Mouse (Mus musculus) embryonic facial prominence, embryonic 11.5 days (tissue): ENCODE measurements at regions not wholly inside any gene's neighbourhood (a gene's known extent, or its start where the extent isn't known, plus 50 kb on each side); places are given as distances from the start of the nearest gene placed in this dataset.

ENCODE experiments used
- ATAC-seq: fragments of 200-750 bp; cut with Nextera tagmentation; replicated peaks from 2 replicates; pipeline ENCODE4 v1.8.0; 2017; ENCODE audit warnings: low read depth; ENCODE audit not compliant: insufficient number of reproducible peaks, low FRiP score, low TSS enrichment
- DNase-seq: peaks from one replicate; pipeline ENCODE4 v3.0.0-alpha.2; 2015; ENCODE audit warnings: low spot score
- H3K27ac ChIP-seq: fragments of 300-500 bp; sonication (generic); replicated peaks from 2 replicates; pipeline ENCODE4 v1.5.1; 2014; ENCODE audit warnings: mild to moderate bottlenecking, low read depth, low read length, control low read depth
- H3K27me3 ChIP-seq: fragments of 300-500 bp; sonication (generic); 2 replicates; pipeline ENCODE4 v1.6.1; 2014; ENCODE audit warnings: mild to moderate bottlenecking, low read length, moderate library complexity, mixed read lengths; ENCODE audit not compliant: control insufficient read depth, insufficient read depth
- H3K36me3 ChIP-seq: fragments of 300-500 bp; sonication (generic); replicated peaks from 2 replicates; pipeline ENCODE4 v1.6.1; 2014; ENCODE audit warnings: low read depth, mild to moderate bottlenecking, low read length, moderate library complexity, mixed read lengths; ENCODE audit not compliant: control insufficient read depth, insufficient read depth
- H3K4me1 ChIP-seq: fragments of 300-500 bp; sonication (generic); 2 replicates; pipeline ENCODE4 v1.6.1; 2014; ENCODE audit warnings: low read length, mixed read lengths; ENCODE audit not compliant: control insufficient read depth, insufficient read depth
- H3K4me2 ChIP-seq: fragments of 300-500 bp; sonication (generic); 2 replicates; pipeline ENCODE4 v1.6.1; 2014; ENCODE audit warnings: low read depth, mild to moderate bottlenecking, control low read depth, low read length, moderate library complexity
- H3K4me3 ChIP-seq: fragments of 300-500 bp; sonication (generic); 2 replicates; pipeline ENCODE4 v1.5.1; 2014; ENCODE audit warnings: low read depth, low read length, control low read depth
- H3K9ac ChIP-seq: fragments of 300-500 bp; sonication (generic); replicated peaks from 2 replicates; pipeline ENCODE4 v1.6.1; 2014; ENCODE audit warnings: mild to moderate bottlenecking, control low read depth, low read length
- H3K9me3 ChIP-seq: fragments of 300-500 bp; sonication (generic); replicated peaks from 2 replicates; pipeline ENCODE4 v1.6.1; 2016; ENCODE audit warnings: mild to moderate bottlenecking, low read length, inconsistent platforms, mixed read lengths; ENCODE audit not compliant: control insufficient read depth
- WGBS: fragments of 180-500 bp; shearing (Covaris S2); extraction: QIAGEN DNeasy Blood & Tissue Kit; methylation state at CpG from one replicate; pipeline ENCODE4 v1.1.7; 2014; 5-methylcytosine and 5-hydroxymethylcytosine counted together

GRCm38 (mm10) chr17:54214804-54215203 lies 84.0 kb downstream of the Slc5a7 start:
- no peak overlapping the region for H3K4me2 ChIP-seq
- ATAC-seq (no peak), DNase-seq (no peak)
- no peak overlapping the region for H3K27ac ChIP-seq
- H3K27me3 ChIP-seq = no peaks in the 10 kb centered on the region
- no peaks in the 10 kb centered on the region for H3K9me3 ChIP-seq
- no peaks in the 10 kb centered on the region for H3K36me3 ChIP-seq
- no peak overlapping the region for H3K9ac ChIP-seq
- no peak overlapping the region for H3K4me3 ChIP-seq
- WGBS = 86% methylated on average over 3 of the region's 3 CpGs
- H3K4me1 ChIP-seq = no peaks in the 10 kb centered on the region

GRCm38 (mm10) chr17:54201710-54202109 lies 97.1 kb downstream of the Slc5a7 start:
- H3K9ac ChIP-seq = no peak overlapping the region
- H3K4me2 ChIP-seq = no peak overlapping the region
- H3K4me3 ChIP-seq = no peak overlapping the region
- no peak for DNase-seq
- no peaks in the 10 kb centered on the region for H3K9me3 ChIP-seq
- WGBS = 63% methylated on average over 3 of the region's 3 CpGs
- ATAC-seq = no peak; the same call in 1 of the 2 replicates
- H3K27me3 ChIP-seq = no peaks in the 10 kb centered on the region
- no peaks in the 10 kb centered on the region for H3K36me3 ChIP-seq
- no peaks in the 10 kb centered on the region for H3K4me1 ChIP-seq
- H3K27ac ChIP-seq = no peak overlapping the region

GRCm38 (mm10) chr17:54192231-54192573 lies 106.6 kb downstream of the Slc5a7 start:
- no peak overlapping the region for H3K4me2 ChIP-seq
- H3K9ac ChIP-seq = no peak overlapping the region
- no peak overlapping the region for H3K4me3 ChIP-seq
- DNase-seq (no peak), ATAC-seq (no peak)
- no peaks in the 10 kb centered on the region for H3K4me1 ChIP-seq
- H3K9me3 ChIP-seq = no peaks in the 10 kb centered on the region
- no peak overlapping the region for H3K27ac ChIP-seq
- H3K36me3 ChIP-seq = no peaks in the 10 kb centered on the region
- whole genome bisulfite sequencing = 68% methylated on average over 3 of the region's 3 CpGs
- H3K27me3 ChIP-seq = no peaks in the 10 kb centered on the region

DNA sequence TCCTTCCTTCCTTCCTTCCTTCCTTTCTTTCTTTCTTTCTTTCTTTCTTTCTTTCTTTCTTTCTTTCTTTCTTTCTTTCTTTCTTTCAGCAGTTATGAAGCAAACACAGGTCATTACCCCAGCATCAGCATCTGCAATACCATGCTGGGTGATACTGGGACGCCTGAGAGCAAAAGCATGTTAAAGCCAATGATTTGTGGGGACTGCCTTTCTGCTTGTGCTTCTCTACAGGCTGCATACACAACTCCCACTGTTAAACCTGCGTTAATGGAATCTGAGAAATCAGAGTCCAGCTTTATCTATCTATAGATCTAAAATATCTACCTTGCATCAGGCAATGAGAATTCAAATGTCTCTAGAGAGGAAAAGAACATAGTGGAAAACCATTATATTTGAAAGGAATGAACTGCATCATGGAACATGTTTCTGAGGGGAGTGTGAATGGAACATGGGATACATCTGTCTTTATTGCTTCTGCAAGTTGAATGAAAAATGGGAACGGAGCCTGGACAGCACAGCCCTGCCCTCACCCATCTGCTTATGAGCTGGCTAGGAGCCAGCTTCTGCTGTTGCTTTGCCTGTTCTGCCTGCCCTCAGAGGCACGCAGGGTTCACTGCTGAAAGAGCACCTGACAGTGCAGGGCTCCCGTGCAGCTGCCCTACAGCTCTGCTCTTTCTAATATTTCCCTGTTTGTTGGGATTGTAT lies 107.2 kb downstream of the Slc5a7 start:
- no peaks in the 10 kb centered on the region for H3K27me3 ChIP-seq
- no peaks in the 10 kb centered on the region for H3K9me3 ChIP-seq
- H3K36me3 ChIP-seq = no peaks in the 10 kb centered on the region
- H3K9ac ChIP-seq = no peak overlapping the region
- H3K4me2 ChIP-seq = no peak overlapping the region
- DNase-seq (no peak), ATAC-seq (0 out of 2 replicates have a peak, but pooled peaks have one; percentile 39)
- WGBS = 63% methylated on average over 5 of the region's 5 CpGs
- H3K27ac ChIP-seq = no peak overlapping the region
- no peaks in the 10 kb centered on the region for H3K4me1 ChIP-seq
- H3K4me3 ChIP-seq = no peak overlapping the region

DNA sequence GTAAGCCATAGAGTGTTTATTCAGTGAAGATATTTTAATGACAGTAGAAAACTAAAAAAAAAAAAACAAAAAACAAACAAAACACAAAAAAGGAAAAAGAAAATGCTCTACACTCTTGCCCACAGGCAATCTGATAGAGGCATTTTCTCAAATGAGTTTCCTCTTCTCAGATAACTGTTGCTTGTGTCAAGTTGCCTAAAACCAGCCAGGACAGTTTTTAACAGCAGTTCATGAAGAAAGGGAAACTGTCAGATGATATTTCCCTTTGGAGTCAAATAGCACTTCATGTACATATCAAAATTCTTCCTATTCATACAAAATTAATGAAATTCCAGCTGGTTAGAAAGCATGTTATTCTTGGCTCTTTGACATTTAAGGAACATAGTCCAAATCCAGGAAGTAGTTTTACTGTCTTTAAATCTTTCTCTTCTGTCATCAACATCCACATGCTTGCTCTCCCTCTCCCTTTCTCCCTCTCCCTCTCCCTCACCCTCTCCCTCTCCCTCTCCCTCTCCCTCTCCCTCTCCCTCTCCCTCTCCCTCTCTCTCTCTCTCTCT lies 109.8 kb downstream of the Slc5a7 start:
- no peaks in the 10 kb centered on the region for H3K4me1 ChIP-seq
- H3K36me3 ChIP-seq = no peaks in the 10 kb centered on the region
- H3K4me2 ChIP-seq = no peak overlapping the region
- ATAC-seq (no peak), DNase-seq (no peak)
- H3K4me3 ChIP-seq = no peak overlapping the region
- H3K9ac ChIP-seq = no peak overlapping the region
- no peak overlapping the region for H3K27ac ChIP-seq
- no peaks in the 10 kb centered on the region for H3K9me3 ChIP-seq
- H3K27me3 ChIP-seq = no peaks in the 10 kb centered on the region

GRCm38 (mm10) chr17:54182073-54182472 lies 116.8 kb downstream of the Slc5a7 start:
- no peaks in the 10 kb centered on the region for H3K36me3 ChIP-seq
- H3K9me3 ChIP-seq = no peaks in the 10 kb centered on the region
- H3K4me1 ChIP-seq = no peaks in the 10 kb centered on the region
- ATAC-seq (no peak), DNase-seq (no peak)
- no peak overlapping the region for H3K4me3 ChIP-seq
- H3K27me3 ChIP-seq = no peaks in the 10 kb centered on the region
- H3K9ac ChIP-seq = no peak overlapping the region
- no peak overlapping the region for H3K27ac ChIP-seq
- no peak overlapping the region for H3K4me2 ChIP-seq

GRCm38 (mm10) chr17:54180563-54180962 lies 118.3 kb downstream of the Slc5a7 start:
- no peaks in the 10 kb centered on the region for H3K36me3 ChIP-seq
- H3K27ac ChIP-seq = no peak overlapping the region
- H3K4me2 ChIP-seq = no peak overlapping the region
- 86% methylated on average over 2 of the region's 2 CpGs for whole genome bisulfite sequencing
- H3K27me3 ChIP-seq = no peaks in the 10 kb centered on the region
- H3K4me1 ChIP-seq = no peaks in the 10 kb centered on the region
- H3K4me3 ChIP-seq = no peak overlapping the region
- no peak overlapping the region for H3K9ac ChIP-seq
- H3K9me3 ChIP-seq = no peaks in the 10 kb centered on the region
- ATAC-seq (no peak), DNase-seq (no peak)

GRCm38 (mm10) chr17:54170762-54171161 lies 128.1 kb downstream of the Slc5a7 start:
- Histone ChIP-seq H3K4me3 (no peak overlapping the region), H3K36me3 (no peaks in the 10 kb centered on the region), H3K9me3 (no peaks in the 10 kb centered on the region), H3K27me3 (no peaks in the 10 kb centered on the region), H3K27ac (no peak overlapping the region), H3K4me2 (no peak overlapping the region), H3K9ac (no peak overlapping the region), H3K4me1 (no peaks in the 10 kb centered on the region)
- ATAC-seq = no peak
- 87% methylated on average over 1 of the region's 1 CpGs for WGBS
- DNase-seq = no peak
